24 mouse cellular contexts compared by ENCODE assay signal in genomic region chr10:99289176-99289575, GRCm38 (mm10). TPM values are rescaled to one million over a fixed set of nuclear protein-coding genes. Genes with fewer than 3 reads are reported as not detected.
DNase-seq lines count a peak whose midpoint lies in the region; ATAC-seq and TF ChIP-seq lines count a peak whose summit lies in the region.
"Had no signal": no experiment of that assay in that cellular context is flagged by ENCODE, and none has a peak within 500 bp of the region (broad histone marks: within the 10 kb centered on the region; RNA-seq: fewer than 3 reads in every experiment).

No protein-coding gene starts in this region.

- no peak overlapping the region for H3K4me2 ChIP-seq in embryonic facial prominence, embryonic 13.5 days
- H3K4me2 ChIP-seq: embryonic facial prominence, embryonic 12.5 days; embryonic facial prominence, embryonic 15.5 days; forebrain, embryonic 13.5 days; forebrain, embryonic 15.5 days had no signal

- TF ChIP-seq CTCF in cerebellum, adult 2 months (IDR thresholded peaks at IDR 0.05; ENCODE audit: borderline replicate concordance, insufficient read depth, low read depth, low read length) = no peak

- no peak for DNase-seq in heart, embryonic 10.5 days (ENCODE audit: low spot score)
- DNase-seq in heart, adult 8-10 months (ENCODE audit: low spot score) = no peak
- DNase-seq in R1 (ENCODE audit: low read depth, low spot score) = peak; percentile 63
- no peak for DNase-seq in limb, embryonic 10.5 days (ENCODE audit: low spot score)
- DNase-seq in cerebellum, adult 2 months = no peak
- no peak for DNase-seq in adipocyte (ENCODE audit: low spot score)
- DNase-seq: adrenal gland, adult 8-10 months; adrenal gland, postnatal 14 days; adrenal gland, postnatal 36 days; cerebellum, adult 11-12 months; cerebellum, adult 8-10 months; cerebellum, adult 9-11 months; cerebellum, postnatal 14 days; cerebellum, postnatal 36 days; embryo, embryonic 11 days; forebrain, postnatal 0 days had no signal

- TF ChIP-seq POLR2A in cerebellum, adult 2 months (IDR thresholded peaks at IDR 0.05; ENCODE audit: borderline replicate concordance, insufficient read depth, low read length) = no peak

- H3K9me3 ChIP-seq in heart, embryonic 10.5 days = no peaks in the 10 kb centered on the region
- H3K9me3 ChIP-seq in embryonic facial prominence, embryonic 13.5 days = no peaks in the 10 kb centered on the region
- no peaks in the 10 kb centered on the region for H3K9me3 ChIP-seq in limb, embryonic 10.5 days (replicated peaks)
- H3K9me3 ChIP-seq: embryonic facial prominence, embryonic 12.5 days; embryonic facial prominence, embryonic 15.5 days; forebrain, embryonic 13.5 days; forebrain, embryonic 15.5 days had no signal

- 0 out of 2 replicates have a peak overlapping the region, but pooled peaks have one; percentile 44 for H3K27ac ChIP-seq in heart, embryonic 10.5 days
- H3K27ac ChIP-seq in embryonic facial prominence, embryonic 13.5 days = 0 out of 2 replicates have a peak overlapping the region, but pooled peaks have one; percentile 28
- peak overlapping the region; percentile 43; the same call in 1 of the 2 replicates for H3K27ac ChIP-seq in limb, embryonic 10.5 days
- no peak overlapping the region for H3K27ac ChIP-seq in cerebellum, adult 2 months (ENCODE audit: insufficient read depth, low read length)
- H3K27ac ChIP-seq: embryonic facial prominence, embryonic 12.5 days; embryonic facial prominence, embryonic 15.5 days; forebrain, embryonic 13.5 days; forebrain, embryonic 15.5 days had no signal

- no peaks in the 10 kb centered on the region for H3K36me3 ChIP-seq in heart, embryonic 10.5 days
- no peaks in the 10 kb centered on the region for H3K36me3 ChIP-seq in embryonic facial prominence, embryonic 13.5 days
- H3K36me3 ChIP-seq in limb, embryonic 10.5 days = no peaks in the 10 kb centered on the region
- H3K36me3 ChIP-seq: embryonic facial prominence, embryonic 12.5 days; embryonic facial prominence, embryonic 15.5 days; forebrain, embryonic 15.5 days; G1E had no signal

- H3K27me3 ChIP-seq in heart, embryonic 10.5 days (ENCODE audit: insufficient read depth, poor library complexity, severe bottlenecking) = no peaks in the 10 kb centered on the region
- peaks cover 4% of the 10 kb centered on the region; the same call in 1 of the 2 replicates for H3K27me3 ChIP-seq in embryonic facial prominence, embryonic 13.5 days
- H3K27me3 ChIP-seq in limb, embryonic 10.5 days (ENCODE audit: low read depth, poor library complexity, severe bottlenecking) = no peaks in the 10 kb centered on the region
- H3K27me3 ChIP-seq in cerebellum, adult 2 months (ENCODE audit: control insufficient read depth, insufficient read depth, low read length) = no peaks in the 10 kb centered on the region
- H3K27me3 ChIP-seq: embryonic facial prominence, embryonic 12.5 days; embryonic facial prominence, embryonic 15.5 days; forebrain, embryonic 15.5 days; Patski had no signal

- H3K4me1 ChIP-seq in heart, embryonic 10.5 days = peaks cover 40% of the 10 kb centered on the region
- peaks cover 29% of the 10 kb centered on the region for H3K4me1 ChIP-seq in embryonic facial prominence, embryonic 13.5 days
- H3K4me1 ChIP-seq in limb, embryonic 10.5 days = peaks cover 54% of the 10 kb centered on the region
- H3K4me1 ChIP-seq in cerebellum, adult 2 months (ENCODE audit: control insufficient read depth, insufficient read depth, low read length) = no peaks in the 10 kb centered on the region
- H3K4me1 ChIP-seq: forebrain, embryonic 15.5 days had no signal

- ATAC-seq in embryonic facial prominence, embryonic 13.5 days (ENCODE audit: insufficient number of reproducible peaks, insufficient read depth, low FRiP score, low TSS enrichment, low read depth) = no peak
- no peak for ATAC-seq in megakaryocyte progenitor cell, adult 5-6 weeks (replicated peaks; ENCODE audit: poor library complexity)
- ATAC-seq: forebrain, embryonic 13.5 days; forebrain, embryonic 15.5 days; forebrain, postnatal 0 days; Patski had no signal

- no peak overlapping the region for H3K4me3 ChIP-seq in heart, embryonic 10.5 days
- H3K4me3 ChIP-seq in embryonic facial prominence, embryonic 13.5 days = no peak overlapping the region
- H3K4me3 ChIP-seq in limb, embryonic 10.5 days = no peak overlapping the region
- H3K4me3 ChIP-seq in cerebellum, adult 2 months (replicated peaks; ENCODE audit: insufficient read depth, low read depth, low read length) = no peak overlapping the region
- H3K4me3 ChIP-seq: embryonic facial prominence, embryonic 12.5 days; embryonic facial prominence, embryonic 15.5 days; forebrain, embryonic 13.5 days; forebrain, embryonic 15.5 days had no signal

- H3K9ac ChIP-seq in embryonic facial prominence, embryonic 13.5 days = no peak overlapping the region
- H3K9ac ChIP-seq: embryonic facial prominence, embryonic 12.5 days; embryonic facial prominence, embryonic 15.5 days; forebrain, embryonic 13.5 days; forebrain, embryonic 15.5 days; forebrain, postnatal 0 days had no signal

- WGBS in heart, embryonic 10.5 days = 80% methylated on average over 5 of the region's 5 CpGs
- WGBS in embryonic facial prominence, embryonic 13.5 days = 46% methylated on average over 5 of the region's 5 CpGs
- WGBS in limb, embryonic 10.5 days = 77% methylated on average over 5 of the region's 5 CpGs
- 97% methylated on average over 5 of the region's 5 CpGs for WGBS in cerebellum, adult 2 months

RNA-seq across cellular contexts. Expression of gene Dusp6, which starts 26.1 kb away (rescaled TPM):
- polyA plus RNA-seq in heart, embryonic 10.5 days (2016; fragmentation: Nextera tagmentation; extraction: Ambion mirVana) = 58.5 and 65.3 TPM in 2 replicates
- total RNA-seq in heart, adult 8-10 months (2022) = 10 to 100 TPM; 12.9 to 18.7 (median 15.2) TPM
- polyA plus RNA-seq in embryonic facial prominence, embryonic 13.5 days (2015; fragmentation: Nextera tagmentation; extraction: Ambion mirVana) = 61.9 and 73.3 TPM in 2 replicates
- polyA plus RNA-seq in limb, embryonic 10.5 days (2016; fragmentation: Nextera tagmentation; extraction: Ambion mirVana) = 206 and 223 TPM in 2 replicates
- polyA plus RNA-seq in cerebellum, adult 2 months (2012; rRNA removed) = 20.2 and 20.5 TPM in 2 replicates
- total RNA-seq in megakaryocyte progenitor cell, adult 5-6 weeks (2015) = 23.6 and 24.7 TPM in 2 replicates
- 19.7 and 19.9 TPM in 2 replicates for total RNA-seq in megakaryocyte progenitor cell, adult 5-6 weeks (2017)
- polyA plus RNA-seq: G1E had no signal
